Mouse (Mus musculus): ENCODE data around the gene Rab40b.
A peak's percentile ranks its signal among the peaks of the same experiment; 100 is the strongest.
"Not testable (repeated sequence)": the region's sequence is repeated elsewhere in the genome, so short reads cannot be mapped to it uniquely, and the experiment has no call there.

Rab40b gene

DNA sequence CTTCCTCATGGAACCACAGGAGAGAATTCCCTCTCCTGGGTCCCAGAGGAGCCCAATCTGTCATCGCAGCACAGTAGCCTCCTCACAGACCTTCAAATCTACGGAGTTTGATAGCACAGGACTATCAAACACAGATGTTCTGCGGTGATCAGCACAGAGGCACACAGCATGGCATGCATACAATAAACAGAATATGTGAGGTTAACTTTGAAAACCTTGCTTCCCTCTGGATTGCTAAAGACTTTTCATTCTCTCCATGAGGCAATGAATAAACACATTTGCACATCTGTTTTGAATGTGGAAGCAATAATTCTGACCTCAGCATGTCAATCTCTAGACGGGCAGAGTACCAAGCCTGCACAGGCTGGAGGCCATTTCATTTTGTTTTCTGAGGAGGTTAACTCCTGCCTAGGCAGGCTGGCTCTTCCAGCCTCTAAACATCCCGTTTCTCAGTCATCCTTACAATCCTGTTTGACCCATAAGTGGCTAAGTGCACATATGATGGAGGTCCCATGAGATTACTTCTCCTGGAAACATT lies 20.8 kb downstream of the Rab40b start:
- no peak for DNase-seq

DNA sequence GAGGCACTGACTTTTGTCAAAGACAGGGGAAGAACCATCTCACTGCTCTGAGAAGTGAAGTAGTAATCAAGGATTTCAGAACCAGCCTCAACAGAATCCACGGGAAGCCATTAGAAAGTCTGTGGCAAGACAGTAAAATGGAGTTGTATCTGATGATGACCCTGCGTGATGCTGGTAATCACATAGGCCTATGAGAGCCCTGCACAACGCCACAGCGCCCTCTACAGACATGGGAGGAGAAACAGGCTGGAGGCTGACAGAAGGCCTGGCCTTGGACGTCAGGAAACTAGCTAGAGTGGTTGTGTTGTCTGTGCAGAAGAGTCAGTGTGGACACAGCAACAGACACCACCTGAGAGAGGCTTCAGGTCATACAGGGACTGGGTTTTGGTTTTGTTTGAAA lies 25.8 kb downstream of the Rab40b start:
- DNase-seq, result peak; percentile 51 to 57

DNA sequence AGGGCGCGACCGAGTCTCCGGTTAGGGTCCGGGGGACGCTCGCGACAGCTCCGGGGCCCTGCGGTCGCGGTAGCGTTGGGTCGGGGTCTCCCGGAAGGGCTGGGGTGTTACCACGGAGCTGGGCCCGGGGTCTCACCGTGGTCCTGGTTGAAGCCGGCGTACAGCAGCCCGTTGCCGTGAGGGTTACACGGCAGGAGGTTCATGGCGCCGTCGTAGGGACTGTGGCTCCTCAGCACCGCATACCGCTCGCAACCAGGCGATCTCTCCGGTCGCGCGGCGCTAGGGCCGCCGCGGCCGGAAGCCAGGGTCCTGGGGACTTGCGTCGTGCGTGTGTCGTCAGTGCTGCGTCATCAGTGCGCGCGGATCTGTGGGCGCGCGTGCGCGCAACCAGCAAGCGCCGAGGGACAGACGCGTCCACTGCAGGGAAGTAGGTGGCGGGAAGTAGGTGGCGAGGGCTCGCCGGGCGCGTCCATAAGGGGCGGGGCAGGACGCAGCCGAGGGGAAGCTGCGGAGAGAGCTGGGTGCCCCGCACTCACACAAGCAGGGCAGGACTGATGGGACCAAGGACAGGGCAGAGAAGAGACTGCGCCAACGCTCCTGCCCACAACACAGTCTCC lies 33.9 kb downstream of the Rab40b start, which contains the start of gene Wdr45b:
Gene Wdr45b (minus strand): TSS at position 355 of the 617 bp plus-strand sequence.
- DNase-seq, result peak; percentile 98 to 99

DNA sequence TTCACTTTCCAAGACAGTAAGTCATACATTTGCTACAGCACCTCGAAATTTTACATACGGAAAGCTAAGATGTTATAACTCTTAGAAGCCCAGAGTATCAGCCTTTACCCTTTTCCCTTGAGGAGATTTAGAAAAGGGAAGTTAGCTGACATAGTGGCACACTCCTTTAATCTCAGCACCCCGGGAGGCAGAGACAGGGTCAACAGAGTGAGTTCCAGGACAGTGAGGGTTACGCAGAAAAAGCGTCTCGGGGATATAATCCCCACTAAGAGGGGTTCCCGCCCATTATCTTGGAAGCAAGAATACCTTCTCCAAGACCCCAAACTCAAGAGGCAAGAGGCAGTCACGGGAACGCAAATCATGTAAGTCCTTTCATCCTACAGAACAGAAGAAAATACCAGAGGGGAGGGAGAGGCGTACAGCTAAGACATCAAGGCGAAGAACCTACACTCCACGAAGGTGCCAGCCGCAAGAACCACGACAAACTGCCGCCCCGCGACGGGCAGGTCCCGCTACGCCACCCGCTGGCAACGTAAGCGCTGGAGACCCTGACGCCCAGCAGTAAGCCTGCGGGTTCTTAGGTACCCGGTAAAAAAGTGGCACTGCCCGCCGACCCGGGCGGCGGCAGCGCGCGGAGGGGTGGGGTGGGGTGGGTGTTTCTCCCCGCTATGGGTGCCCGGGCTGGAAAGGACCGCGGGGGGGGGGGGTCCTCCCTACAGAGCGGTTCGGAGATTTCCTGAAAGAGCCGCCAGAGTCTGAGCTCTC lies 34.5 kb downstream of the Rab40b start:
- peak; percentile 53 to 55 for DNase-seq

DNA sequence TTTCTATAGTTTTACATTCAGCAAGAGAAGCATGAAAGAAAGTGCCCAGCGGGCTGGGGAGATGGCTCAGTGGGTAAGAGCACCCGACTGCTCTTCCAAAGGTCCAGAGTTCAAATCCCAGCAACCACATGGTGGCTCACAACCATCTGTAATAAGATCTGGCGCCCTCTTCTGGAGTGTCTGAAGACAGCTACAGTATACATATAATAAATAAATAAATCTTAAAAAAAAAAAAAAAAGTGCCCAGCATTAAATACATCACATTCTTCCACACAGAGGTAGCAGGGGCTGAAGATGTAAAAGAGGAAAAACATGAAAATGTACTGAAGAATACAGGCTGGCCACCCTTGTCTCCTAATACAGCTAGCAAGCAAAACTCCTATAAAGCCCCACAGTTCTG lies 39.3 kb downstream of the Rab40b start:
- not testable (repeated sequence) for DNase-seq

DNA sequence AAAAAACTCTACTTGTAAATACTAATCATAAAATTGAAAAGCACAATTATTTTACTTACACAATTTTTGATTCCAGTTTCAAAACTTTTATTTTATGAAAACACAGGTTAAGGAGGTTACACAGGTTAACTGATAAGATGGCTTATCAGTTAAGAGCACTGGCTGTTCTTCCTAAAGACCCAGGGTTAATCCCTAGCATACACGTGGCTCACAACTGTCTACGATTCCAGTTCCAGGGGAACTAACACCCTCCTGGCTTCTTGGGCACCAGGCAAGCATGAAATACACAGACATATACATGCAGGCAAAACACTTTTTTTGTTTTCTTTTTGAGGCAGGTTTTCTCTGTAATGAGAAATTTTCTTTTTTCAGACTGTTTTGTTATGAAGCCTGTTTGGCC lies 39.9 kb downstream of the Rab40b start:
- DNase-seq, result no peak

DNA sequence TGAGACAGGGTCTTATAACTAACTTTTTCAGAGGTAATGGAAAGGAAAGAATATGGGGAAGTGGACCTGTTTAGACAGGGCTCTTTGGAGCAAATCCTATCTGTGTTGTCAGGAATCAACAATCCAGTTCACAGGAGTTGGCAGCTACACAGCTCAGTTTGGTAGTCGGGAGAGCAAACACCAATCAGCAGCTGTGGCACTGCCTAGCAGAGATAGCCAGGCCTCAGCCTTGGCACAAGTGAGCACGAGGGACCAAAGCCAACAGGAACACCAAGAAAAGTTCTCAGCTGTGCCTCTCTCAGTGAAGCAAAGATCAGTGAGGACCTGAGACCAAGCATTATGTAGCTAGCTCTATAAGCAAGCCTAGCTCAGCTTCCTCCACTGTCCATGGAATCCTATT lies 41.0 kb downstream of the Rab40b start:
- no peak for DNase-seq

DNA sequence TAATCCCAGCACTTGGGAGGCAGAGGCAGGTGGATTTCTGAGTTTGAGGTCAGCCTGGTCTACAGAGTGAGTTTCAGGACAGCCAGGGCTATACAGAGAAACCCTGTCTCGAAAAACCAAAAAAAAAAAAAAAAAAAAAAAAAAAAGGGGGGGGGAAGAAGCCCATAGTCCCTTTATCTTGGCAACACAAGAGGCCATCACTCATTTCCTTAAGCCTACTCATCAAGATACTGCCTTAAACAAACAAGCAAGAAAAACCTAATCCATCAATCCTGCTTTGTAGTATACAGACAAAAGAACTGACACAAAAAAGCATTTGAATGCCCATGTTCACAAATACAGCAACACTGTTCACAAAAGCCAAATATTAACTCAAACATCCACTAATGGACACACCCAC lies 45.6 kb downstream of the Rab40b start:
- not testable (repeated sequence) for DNase-seq

DNA sequence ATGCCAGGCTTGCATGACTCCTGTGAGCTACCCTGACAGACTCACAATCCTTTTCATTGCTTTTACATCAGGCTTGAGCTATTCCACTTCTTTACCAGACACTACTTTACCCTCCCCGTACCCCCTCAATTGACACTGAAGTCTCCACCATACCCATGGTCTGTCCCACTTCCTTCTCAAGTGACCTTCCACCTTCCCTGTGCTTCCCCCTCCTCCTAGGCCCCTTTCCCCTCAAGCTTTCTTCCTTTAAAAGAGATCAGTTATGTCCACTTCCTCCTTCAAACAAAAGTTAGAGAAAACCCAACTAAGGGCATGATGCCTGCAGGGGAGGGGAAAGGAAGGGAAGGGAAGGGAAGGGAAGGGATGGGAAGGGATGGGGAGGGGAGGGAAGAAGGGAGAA lies 47.8 kb downstream of the Rab40b start:
- no peak for DNase-seq

DNA sequence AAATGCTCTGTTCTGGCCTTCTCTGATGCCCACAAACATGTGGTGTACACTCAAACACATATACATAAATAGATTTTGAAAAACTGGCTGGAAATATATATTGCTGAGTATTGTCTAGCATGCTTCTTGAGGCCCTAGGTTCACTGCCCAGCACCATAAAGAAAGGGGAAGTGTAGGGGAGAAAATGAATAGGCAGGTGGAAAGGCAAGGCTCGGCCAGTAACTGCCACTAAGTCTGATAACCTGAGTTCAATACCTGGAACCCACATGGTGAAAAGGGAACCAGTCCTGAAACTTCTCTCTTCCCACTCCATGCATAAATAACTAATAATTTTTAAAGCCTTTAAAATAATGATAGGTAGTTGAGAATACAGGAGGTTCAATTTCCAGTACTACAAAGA lies 48.4 kb downstream of the Rab40b start:
- no peak for DNase-seq

DNA sequence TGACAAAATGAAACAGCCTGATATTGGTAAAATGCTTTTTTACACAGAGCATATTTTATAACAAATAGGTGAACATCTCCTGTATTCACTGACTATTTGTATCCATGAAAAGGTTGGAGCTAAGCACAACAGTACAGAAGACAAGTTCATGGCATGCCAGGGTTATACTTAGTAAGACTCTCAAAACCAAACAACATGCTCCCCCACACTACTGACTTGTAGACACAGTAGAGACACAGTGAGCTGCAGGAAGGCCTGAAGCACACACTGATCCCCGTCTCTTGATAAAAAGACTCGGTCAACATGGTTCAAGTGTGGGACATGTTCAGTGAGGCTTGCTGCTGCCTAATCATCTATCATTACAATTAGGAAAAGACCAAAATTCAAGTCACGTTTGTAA lies 56.4 kb downstream of the Rab40b start:
- no peak for DNase-seq

DNA sequence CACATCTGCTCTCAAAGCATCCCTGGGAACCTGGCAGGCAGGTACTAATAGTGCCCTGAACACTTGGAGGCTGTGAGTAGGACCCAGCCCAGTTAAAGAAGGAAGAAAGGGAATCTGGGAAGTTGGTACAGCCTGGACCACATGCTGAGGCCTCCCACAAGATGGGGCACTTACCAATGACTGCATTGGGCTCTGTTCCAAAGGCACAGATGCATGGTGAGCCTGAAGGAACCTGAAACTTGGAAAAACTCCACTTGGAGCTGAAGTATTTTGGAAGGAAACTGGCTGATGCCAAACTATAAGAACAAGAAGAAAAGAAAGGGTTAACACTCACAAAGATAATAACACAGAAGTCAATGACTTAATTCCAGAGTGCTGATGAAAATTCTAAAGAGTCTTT lies 59.4 kb downstream of the Rab40b start:
- DNase-seq, result no peak

DNA sequence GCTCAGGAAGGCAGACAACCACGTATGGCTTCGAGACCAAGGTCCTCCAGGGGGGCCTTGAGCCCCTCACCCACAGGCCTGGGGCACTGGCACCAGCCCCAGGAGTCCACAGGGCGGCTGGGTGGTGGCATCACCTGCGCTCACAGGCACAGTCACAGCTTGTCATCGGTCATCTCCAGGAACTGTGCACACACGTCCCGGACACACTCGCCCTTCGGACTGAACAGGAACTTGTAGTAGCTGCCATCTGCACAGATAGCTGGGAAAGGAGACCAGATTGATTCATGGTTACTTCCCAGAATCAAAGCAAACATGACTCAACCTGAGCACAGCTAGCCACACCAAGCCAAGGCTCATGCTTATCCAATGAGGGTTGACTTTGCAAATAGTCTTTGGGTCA lies 59.8 kb downstream of the Rab40b start:
- no peak for DNase-seq

DNA sequence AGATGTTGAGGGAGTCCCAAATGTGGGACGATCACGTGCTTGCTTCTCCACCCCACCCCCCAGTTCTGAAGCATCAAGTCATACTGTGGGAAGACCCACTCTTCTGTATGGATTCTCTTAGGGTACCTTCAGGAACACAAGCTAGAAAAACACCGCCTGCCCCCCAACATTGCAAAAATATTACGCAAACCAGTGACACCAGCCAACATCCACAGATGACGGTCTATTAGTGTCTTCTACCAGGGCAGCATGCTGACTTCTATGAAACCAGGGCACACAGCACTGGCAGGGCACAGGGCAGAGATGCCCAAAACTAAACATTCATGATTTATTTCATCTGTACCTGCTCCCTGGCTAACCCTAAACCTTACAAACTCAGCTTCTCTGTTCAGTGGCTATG lies 61.4 kb downstream of the Rab40b start:
- no peak for DNase-seq

DNA sequence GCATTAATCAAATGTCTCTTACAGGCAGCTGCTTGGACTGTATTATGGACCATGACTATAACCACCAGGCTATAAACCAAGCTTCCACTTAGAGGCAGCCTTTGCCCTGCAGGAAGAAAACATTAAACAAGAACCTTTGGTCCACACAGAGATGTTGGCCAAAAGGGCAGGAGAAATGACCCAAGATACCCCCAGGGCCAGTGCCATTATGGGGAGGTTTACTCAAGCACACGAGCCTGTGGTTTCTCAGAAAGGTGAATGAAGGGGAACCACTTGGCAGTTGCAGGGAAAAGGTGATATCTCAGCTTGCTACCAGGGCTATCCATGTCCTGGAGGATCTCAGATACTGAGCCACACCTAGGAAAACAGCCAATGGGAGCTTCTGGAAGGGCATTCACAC lies 62.0 kb downstream of the Rab40b start:
- DNase-seq, result no peak

DNA sequence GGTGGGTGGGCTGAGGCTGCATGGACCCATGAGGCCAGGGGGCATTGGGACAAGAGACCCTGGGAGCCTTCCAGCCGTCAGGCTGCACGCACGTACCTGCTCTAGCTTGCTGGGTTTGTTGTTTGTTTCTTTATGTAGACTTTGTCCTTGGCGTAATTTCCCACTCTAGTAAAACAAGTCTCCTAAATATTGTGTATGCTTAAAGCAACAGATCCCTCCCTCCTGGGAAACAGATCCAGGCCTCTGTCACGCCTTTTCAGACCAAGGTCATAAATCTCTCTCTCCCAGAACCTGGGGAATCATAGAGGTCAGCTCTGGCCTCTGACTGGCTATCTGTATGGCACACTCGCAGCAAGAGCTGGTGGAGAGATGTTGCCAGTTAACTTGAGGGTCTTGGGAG lies 80.3 kb downstream of the Rab40b start:
- DNase-seq, result not testable (repeated sequence)

DNA sequence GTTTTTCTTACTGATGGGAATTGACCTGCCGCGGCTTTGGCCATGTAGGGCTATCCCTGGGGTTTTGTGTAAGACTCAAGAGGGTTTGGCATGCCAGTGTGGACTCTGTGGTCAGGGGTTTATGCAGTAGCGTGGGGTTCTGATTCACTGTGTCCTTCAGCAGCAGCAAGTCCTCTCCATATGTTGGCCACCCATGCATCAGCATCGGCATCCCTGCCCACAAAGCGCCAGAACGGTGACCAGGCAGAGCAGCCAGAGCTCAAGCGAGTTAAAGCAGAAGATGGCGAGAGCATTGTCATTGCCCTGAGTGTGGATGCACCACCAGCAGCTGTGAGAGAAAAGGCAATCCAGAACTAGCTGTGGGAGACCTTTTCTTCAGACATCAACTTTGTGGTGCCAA lies 81.4 kb downstream of the Rab40b start:
- DNase-seq, result no peak

Data from B cell, adult 2 months (primary cell).